Mouse (Mus musculus): ENCODE data around the gene AI413582. TPM values are rescaled to one million over a fixed set of nuclear protein-coding genes. Genes with fewer than 3 reads are reported as not detected.

AI413582 gene
- polyA plus RNA-seq, 1 experiment from 2014 or later, result 21.8 TPM

GRCm38 (mm10) chr17:27560926-27561480 lies 4.6 kb downstream of the AI413582 start:
- ATAC-seq (ENCODE audit: insufficient read depth), result no peak
- Histone ChIP-seq H3K27me3 (ENCODE audit: insufficient read depth, low read length) (no peaks in the 10 kb centered on the region), H3K9me3 (ENCODE audit: low read depth, low read length) (no peaks in the 10 kb centered on the region), H3K36me3 (ENCODE audit: insufficient read depth) (peaks cover 22% of the 10 kb centered on the region), H3K4me2 (no peak overlapping the region), H3K4me3 (ENCODE audit: low read depth, low read length) (no peak overlapping the region), H3K27ac (ENCODE audit: low read depth) (no peak overlapping the region), H3K9ac (no peak overlapping the region), H3K4me1 (ENCODE audit: insufficient read depth) (peaks cover 15% of the 10 kb centered on the region; the same call in 1 of the 2 replicates)
- WGBS, result 80% methylated on average over 13 of the region's 13 CpGs
- DNase-seq, result no peak
- no peak for TF ChIP-seq CTCF (IDR thresholded peaks at IDR 0.05; ENCODE audit: low read depth)

GRCm38 (mm10) chr17:27559596-27559995 lies 6.0 kb downstream of the AI413582 start:
- no peak for TF ChIP-seq CTCF (IDR thresholded peaks at IDR 0.05; ENCODE audit: low read depth)
- DNase-seq (no peak), ATAC-seq (ENCODE audit: insufficient read depth) (no peak)
- H3K9me3 ChIP-seq (ENCODE audit: low read depth, low read length), result no peaks in the 10 kb centered on the region
- peaks cover 15% of the 10 kb centered on the region; the same call in 1 of the 2 replicates for H3K4me1 ChIP-seq (ENCODE audit: insufficient read depth)
- peak overlapping the region; percentile 89; the same call in 1 of the 2 replicates for H3K4me2 ChIP-seq
- 58% methylated on average over 12 of the region's 12 CpGs for WGBS
- H3K9ac ChIP-seq, result no peak overlapping the region
- H3K27me3 ChIP-seq (ENCODE audit: insufficient read depth, low read length), result no peaks in the 10 kb centered on the region
- H3K4me3 ChIP-seq (ENCODE audit: low read depth, low read length), result no peak overlapping the region
- H3K36me3 ChIP-seq (ENCODE audit: insufficient read depth), result peaks cover 22% of the 10 kb centered on the region
- no peak overlapping the region for H3K27ac ChIP-seq (ENCODE audit: low read depth)

GRCm38 (mm10) chr17:27558845-27559244 lies 6.7 kb downstream of the AI413582 start:
- Histone ChIP-seq H3K27ac (ENCODE audit: low read depth) (no peak overlapping the region), H3K36me3 (ENCODE audit: insufficient read depth) (peaks cover 22% of the 10 kb centered on the region), H3K9me3 (ENCODE audit: low read depth, low read length) (no peaks in the 10 kb centered on the region), H3K4me3 (ENCODE audit: low read depth, low read length) (peak overlapping the region; percentile 82), H3K4me1 (ENCODE audit: insufficient read depth) (peaks cover 13% of the 10 kb centered on the region; the same call in 1 of the 2 replicates), H3K4me2 (peak overlapping the region; percentile 89), H3K27me3 (ENCODE audit: insufficient read depth, low read length) (no peaks in the 10 kb centered on the region), H3K9ac (peak overlapping the region; percentile 79)
- WGBS, result 11% methylated on average over 5 of the region's 5 CpGs
- no peak for DNase-seq
- no peak for ATAC-seq (ENCODE audit: insufficient read depth)
- TF ChIP-seq CTCF (IDR thresholded peaks at IDR 0.05; ENCODE audit: low read depth), result no peak

GRCm38 (mm10) chr17:27557927-27558661 lies 7.5 kb downstream of the AI413582 start:
- Histone ChIP-seq H3K36me3 (ENCODE audit: insufficient read depth) (peaks cover 22% of the 10 kb centered on the region), H3K4me2 (peak overlapping the region; percentile 89), H3K4me1 (ENCODE audit: insufficient read depth) (peaks cover 13% of the 10 kb centered on the region; the same call in 1 of the 2 replicates), H3K4me3 (ENCODE audit: low read depth, low read length) (peak overlapping the region; percentile 82), H3K9me3 (ENCODE audit: low read depth, low read length) (no peaks in the 10 kb centered on the region), H3K27ac (ENCODE audit: low read depth) (peak overlapping the region; percentile 96; the same call in 1 of the 2 replicates), H3K9ac (peak overlapping the region; percentile 79), H3K27me3 (ENCODE audit: insufficient read depth, low read length) (no peaks in the 10 kb centered on the region)
- 5% methylated on average over 14 of the region's 14 CpGs for WGBS
- DNase-seq (no peak), ATAC-seq (ENCODE audit: insufficient read depth) (no peak)
- no peak for TF ChIP-seq CTCF (IDR thresholded peaks at IDR 0.05; ENCODE audit: low read depth)

GRCm38 (mm10) chr17:27557181-27557926 lies 8.2 kb downstream of the AI413582 start:
- TF ChIP-seq CTCF (IDR thresholded peaks at IDR 0.05; ENCODE audit: low read depth), result peak; percentile 34; the same call in 1 of the 2 replicates

GRCm38 (mm10) chr17:27556315-27557011 lies 9.1 kb downstream of the AI413582 start, which contains the start of gene Hmga1:
Gene Hmga1 (plus strand): TSS chr17:27556497.
- peaks cover 14% of the 10 kb centered on the region for H3K36me3 ChIP-seq (ENCODE audit: insufficient read depth)
- DNase-seq (peak; percentile 96), ATAC-seq (ENCODE audit: insufficient read depth) (peak; percentile 74)
- H3K9me3 ChIP-seq (ENCODE audit: low read depth, low read length), result no peaks in the 10 kb centered on the region
- under 1% methylated on average over 79 of the region's 79 CpGs for WGBS
- H3K4me3 ChIP-seq (ENCODE audit: low read depth, low read length), result peak within 1 kb of the TSS; percentile 82
- peak within 1 kb of the TSS; percentile 89 for H3K4me2 ChIP-seq
- H3K27ac ChIP-seq (ENCODE audit: low read depth), result peak within 1 kb of the TSS; percentile 96
- no peaks in the 10 kb centered on the region for H3K27me3 ChIP-seq (ENCODE audit: insufficient read depth, low read length)
- H3K4me1 ChIP-seq (ENCODE audit: insufficient read depth), result peaks cover 13% of the 10 kb centered on the region; the same call in 1 of the 2 replicates
- peak within 1 kb of the TSS; percentile 79 for H3K9ac ChIP-seq
- TF ChIP-seq CTCF (IDR thresholded peaks at IDR 0.05; ENCODE audit: low read depth), result no peak

More at GRCm38 (mm10) chr17:27557181-27557926, 8.2 kb downstream of the AI413582 start:
- H3K36me3 ChIP-seq (ENCODE audit: insufficient read depth), result peaks cover 22% of the 10 kb centered on the region
- peak; percentile 82 for DNase-seq
- H3K9ac ChIP-seq, result peak overlapping the region; percentile 79
- ATAC-seq (ENCODE audit: insufficient read depth), result peak; percentile 9; the same call in 1 of the 2 replicates
- WGBS, result under 1% methylated on average over 56 of the region's 75 CpGs
- H3K4me1 ChIP-seq (ENCODE audit: insufficient read depth), result peaks cover 13% of the 10 kb centered on the region; the same call in 1 of the 2 replicates
- peak overlapping the region; percentile 82 for H3K4me3 ChIP-seq (ENCODE audit: low read depth, low read length)
- no peaks in the 10 kb centered on the region for H3K9me3 ChIP-seq (ENCODE audit: low read depth, low read length)
- H3K27ac ChIP-seq (ENCODE audit: low read depth), result peak overlapping the region; percentile 96
- H3K27me3 ChIP-seq (ENCODE audit: insufficient read depth, low read length), result no peaks in the 10 kb centered on the region
- peak overlapping the region; percentile 89 for H3K4me2 ChIP-seq

Measured in lung, embryonic 14.5 days (tissue).